Mouse (Mus musculus) T-cell, adult 2 months (primary cell): ENCODE data around the gene Nedd9.

Source experiments
- DNase-seq: peaks from one replicate; pipeline ENCODE4 v3.0.0; 2022; ENCODE audit warnings: low spot score

Gene Nedd9

DNA sequence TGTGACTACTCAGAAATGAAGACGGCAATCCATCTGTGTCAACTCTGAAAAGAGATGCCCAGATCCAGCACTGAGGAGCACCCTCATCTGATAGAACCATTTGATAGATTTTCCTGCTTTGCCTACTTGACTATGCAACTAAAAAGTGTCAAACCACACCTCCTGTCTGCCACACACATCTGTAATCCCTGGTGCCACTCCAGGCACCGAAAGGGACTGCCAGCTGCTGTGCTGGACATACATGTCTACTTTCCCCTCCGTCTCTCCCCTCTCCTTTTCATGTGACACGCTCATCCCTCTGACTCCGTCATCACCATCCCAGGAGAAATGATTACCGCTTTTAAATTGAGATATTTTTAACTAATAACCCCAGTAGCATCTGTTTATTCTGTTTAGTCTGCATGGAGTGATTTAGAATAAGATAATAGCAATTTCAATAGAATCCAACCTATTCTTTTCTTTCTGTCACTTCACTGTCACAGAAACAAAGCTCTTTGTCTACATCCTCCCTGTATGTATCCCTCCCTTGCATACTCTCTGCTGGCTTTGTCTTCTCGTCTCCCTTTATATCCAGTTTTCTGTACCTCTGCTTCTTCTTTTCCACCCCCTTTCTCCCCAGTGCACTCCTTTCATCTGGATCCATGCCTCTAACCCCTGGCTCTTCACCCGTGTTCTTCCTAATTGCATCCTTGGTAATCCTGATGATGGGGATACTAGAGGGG is 5.0 kb upstream of the Nedd9 start:
- no peak for DNase-seq

DNA sequence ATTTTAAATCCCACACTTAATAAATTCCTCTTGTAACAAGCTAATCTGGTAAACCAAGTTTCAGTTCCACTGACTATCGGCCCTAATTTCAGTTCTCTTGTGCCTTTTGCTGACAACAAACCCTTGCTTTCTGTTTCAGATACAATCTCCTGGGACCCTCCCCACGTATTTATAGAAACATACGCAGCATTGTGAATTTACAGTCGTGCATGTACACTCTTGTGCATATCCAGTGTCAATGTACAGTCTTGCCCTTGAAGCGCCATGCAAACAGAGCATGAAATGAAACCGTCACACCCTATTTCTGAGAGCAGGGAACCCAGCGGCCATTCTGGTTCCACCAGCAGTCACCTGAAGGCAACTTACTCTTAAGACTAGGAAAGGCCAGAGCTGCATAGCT is 4.4 kb upstream of the Nedd9 start:
- DNase-seq, result no peak

DNA sequence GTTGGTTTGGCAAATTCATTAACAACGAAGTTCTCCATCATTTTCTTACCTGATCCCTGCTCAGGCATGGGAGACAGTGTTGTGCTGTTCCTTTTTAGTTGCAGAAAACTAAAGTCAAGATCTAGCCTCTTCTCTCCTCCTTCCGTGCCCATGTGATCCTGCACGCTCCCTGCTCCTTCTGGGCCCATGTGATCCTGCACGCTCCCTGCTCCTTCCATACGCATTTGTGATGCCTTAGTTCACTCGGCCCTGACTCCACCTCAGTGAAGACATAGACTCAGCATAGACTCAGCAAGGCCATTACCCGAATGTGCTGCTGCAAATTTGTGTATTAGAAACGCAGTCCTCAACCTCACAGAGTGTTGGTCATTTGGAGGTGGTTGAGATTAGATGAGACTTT is 3.1 kb upstream of the Nedd9 start:
- DNase-seq, result no peak

DNA sequence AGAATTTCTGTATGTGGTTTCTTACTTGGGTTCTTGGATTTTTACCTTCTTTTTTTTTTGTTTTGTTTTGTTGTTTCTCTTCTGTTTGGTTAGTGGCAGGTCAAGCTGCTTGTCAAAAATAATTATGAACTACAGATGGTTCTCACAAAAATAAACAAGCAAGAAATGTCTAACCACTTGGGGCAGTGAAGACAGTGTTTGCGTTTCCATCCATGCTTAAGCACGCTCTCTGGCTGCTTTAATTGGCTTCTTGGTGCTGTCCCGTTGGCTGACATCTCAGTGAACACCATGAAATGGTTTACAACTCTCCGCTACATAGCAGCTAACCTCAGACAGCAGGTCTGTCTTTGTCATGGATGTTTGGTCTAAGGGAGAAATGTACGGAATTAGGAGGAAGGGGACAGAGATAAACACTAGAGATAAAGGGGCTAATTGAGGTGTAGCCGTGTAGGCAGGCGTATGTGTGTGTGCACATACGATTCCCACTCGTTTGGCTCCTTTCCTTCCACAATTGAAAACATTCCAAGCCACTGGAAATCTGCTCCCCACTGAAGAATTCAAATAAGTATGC is 2.6 kb upstream of the Nedd9 start:
- DNase-seq, result no peak

DNA sequence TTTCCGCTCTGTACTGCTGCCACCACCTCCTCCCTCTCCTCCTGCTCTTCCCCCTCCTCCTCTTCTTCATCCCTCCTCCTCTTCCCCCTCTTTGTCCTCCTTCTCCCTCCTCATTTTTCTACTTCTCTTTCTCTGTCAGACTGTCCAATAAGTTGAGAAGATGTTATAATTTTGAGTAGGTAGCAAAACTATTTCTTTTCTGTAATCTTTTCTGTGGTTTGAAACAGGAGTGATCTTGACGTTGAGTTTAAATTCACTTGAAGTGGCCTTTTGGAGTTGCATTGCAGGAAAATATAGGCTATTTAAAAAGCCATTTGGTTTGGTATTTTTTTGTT is 214 bp upstream of the Nedd9 start:
- DNase-seq, result no peak

GRCm38 (mm10) chr13:41483966-41484365 is 3.2 kb downstream of the Nedd9 start:
- DNase-seq, result no peak

- no peak for DNase-seq
Observed at GRCm38 (mm10) chr13:41482408-41483011, 4.7 kb downstream of the Nedd9 start.

DNA sequence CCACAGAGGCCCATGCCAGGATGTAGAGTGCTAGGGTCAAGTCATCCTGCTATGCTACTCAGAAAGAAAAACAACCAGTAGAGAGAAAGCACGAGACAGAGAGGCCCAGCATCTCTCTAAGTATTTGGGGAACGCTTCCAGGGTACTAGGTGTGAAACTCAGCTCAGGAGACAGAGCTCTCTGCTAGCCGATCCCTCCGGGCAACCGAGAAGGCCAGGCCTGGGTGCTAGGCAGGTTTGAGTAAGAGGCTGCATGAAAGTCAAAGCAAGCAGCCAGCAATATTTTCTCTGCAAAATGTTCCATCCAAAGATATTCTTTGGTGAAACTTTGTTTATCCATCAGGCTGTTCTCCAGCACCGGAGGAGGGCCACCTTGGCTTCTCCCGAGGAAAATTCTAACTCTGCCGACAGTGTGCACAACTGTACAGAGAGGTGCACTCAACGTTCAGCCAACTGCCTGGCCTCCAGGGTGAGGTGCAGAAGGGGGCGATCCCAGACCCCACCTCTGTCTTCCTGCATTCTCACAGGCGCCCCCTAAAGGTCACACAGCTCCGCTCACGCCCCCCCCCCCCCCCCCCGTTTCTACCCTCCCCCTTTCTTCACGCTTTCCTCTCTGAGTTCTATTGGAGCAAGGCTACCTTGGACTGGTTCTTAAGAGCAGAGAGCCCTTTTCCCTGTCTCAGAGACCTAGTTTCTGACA is 7.3 kb downstream of the Nedd9 start:
- DNase-seq, result no peak

DNA sequence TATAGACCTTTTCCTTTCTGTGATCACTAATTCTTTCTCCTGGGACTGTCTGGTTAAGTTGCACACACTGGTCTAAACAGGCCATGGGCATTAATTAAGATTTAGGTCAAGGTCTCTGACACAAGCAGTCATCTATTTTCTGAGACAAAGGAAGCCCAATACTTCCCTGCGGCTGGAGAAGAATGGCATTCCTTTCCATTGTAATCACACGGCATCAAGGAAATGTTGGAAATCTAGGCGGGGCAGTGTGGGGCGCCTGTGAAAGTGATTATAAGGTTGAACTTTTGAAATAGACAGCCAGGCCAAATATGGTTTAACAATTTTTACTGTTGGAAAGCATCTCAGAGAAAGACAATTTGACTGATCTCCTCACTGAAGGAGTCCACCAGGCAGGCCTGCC is 10.9 kb downstream of the Nedd9 start:
- no peak for DNase-seq

GRCm38 (mm10) chr13:41474365-41474764 is 12.8 kb downstream of the Nedd9 start:
- DNase-seq, result no peak

DNA sequence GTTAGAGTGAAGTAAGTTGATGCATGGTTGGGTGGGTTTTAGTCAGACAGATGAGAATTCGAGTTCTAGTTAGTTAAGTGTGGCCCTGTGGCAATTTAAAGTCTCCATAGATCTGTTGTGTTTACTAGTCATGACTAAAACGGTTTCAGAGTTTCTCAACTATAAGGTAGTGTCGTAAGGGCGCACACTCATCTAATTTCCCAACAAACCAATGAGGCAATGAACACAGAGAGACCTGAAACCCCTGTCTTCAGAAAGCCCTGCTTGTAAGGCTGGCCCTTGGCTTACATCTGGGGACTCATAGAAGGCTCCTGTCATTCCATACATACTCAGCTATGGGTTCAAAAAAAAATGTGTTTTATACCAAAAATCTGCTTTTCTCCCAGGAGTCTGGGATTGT is 13.7 kb downstream of the Nedd9 start:
- no peak for DNase-seq

DNA sequence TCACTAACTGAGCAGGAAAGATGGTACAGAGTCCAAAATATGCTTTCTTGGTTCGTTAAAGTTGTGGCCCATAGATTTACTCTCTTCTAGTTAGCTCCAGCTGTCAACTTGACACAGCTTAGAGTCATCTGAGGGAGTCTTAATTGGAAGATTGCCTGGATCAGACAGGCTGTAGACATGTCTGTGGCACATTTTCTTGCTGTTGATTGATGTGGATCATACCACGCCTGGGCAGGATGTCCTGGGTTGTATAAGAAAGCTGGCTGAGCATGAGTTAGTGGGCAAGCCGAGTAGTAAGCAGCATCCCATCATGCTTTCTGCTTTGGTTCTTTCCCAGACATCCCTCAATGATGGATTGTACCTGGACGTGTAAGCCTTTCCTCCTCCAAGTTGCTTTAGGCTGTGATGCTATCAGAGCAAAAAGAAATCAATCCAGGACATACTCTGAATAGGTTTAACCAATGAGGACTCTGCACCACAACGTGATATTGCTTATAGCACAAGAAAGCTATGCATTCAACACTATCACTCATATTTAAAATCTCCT is 14.2 kb downstream of the Nedd9 start:
- no peak for DNase-seq

GRCm38 (mm10) chr13:41468277-41468676 is 18.9 kb downstream of the Nedd9 start:
- DNase-seq, result no peak

- no peak for DNase-seq
Observed at GRCm38 (mm10) chr13:41467036-41467435, 20.1 kb downstream of the Nedd9 start.

- no peak for DNase-seq
Observed at GRCm38 (mm10) chr13:41466616-41467015, 20.5 kb downstream of the Nedd9 start.

GRCm38 (mm10) chr13:41466191-41466590 is 21.0 kb downstream of the Nedd9 start:
- no peak for DNase-seq

DNA sequence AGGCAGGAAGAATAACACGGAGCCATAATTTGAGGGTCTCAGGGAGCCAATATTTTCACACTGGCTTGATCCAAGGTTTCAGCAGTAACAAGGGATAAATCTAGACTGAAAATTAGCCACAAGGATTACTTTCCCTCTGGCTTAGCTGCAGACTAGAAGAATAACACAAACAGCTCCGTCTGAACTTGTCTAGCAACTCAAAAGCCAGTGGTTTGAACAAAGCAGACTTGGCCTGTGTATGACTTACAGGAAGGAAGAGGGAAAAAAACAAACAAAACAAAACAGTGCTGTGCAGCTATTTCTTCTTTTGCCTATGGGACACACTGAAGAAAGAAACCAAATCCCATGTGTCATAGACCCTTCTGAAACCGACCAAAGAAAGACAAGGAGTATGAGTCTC is 25.7 kb downstream of the Nedd9 start:
- DNase-seq, result no peak

GRCm38 (mm10) chr13:41459683-41460286 is 27.4 kb downstream of the Nedd9 start:
- no peak for DNase-seq

GRCm38 (mm10) chr13:41458709-41459108 is 28.5 kb downstream of the Nedd9 start:
- no peak for DNase-seq

DNA sequence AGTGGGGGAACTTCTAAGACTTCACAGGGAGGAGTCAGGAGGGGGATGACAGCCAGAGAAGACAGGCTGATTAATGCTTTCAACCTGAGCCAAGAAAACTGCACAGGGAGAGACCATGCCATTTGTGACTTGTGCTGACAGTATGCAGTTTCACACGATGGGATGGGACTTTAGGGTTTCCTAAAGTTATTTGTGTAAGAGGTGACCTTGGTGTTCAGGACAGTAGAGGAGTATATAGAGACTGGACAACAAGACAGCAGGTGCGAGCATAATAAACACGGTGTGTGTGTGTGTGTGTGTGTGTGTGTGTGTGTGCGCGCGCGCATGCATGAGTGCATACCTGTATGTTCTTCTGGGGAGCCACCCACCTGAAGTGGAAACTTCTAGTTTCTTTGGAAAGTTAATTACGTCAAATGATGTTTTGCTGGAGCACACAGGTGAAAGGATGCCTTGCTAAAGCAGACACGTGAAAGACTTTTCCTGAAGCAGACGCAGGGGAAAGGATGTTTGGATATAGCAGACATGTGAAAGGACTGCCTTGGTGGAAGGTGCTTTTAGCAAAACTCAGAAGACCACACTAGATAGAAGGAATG is 29.3 kb downstream of the Nedd9 start:
- no peak for DNase-seq

- DNase-seq, result no peak
Observed at GRCm38 (mm10) chr13:41457030-41457797, 29.9 kb downstream of the Nedd9 start.
